Mouse (Mus musculus): ENCODE data around the gene Lhfpl5. TPM values are rescaled to one million over a fixed set of nuclear protein-coding genes. Genes with fewer than 3 reads are reported as not detected.

Gene Lhfpl5
- total and polyA plus RNA-seq, 3 experiments: not detected

DNA sequence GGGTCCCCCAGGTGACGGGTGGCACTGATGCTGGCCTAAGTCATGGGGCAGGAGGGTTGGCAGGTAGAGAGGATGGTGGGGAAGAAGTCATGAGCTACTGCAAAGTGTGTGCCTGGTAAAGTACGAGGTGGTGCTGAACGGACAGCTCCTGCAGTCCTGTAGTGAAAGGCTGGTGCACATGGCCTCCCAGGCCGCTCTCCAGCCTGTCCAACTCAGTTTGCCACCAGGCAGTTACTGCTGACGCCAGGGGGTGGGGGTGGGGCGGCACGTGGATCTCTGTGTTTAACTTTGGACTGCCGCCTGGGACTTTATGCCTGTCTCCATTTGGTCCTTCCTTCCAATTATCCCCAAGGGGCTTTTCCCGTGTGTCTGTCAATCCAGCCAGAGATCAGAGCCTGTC, 5.0 kb downstream of the Lhfpl5 start:
- peaks cover 4% of the 10 kb centered on the region; the same call in 1 of the 2 replicates for H3K4me1 ChIP-seq (ENCODE audit: insufficient read depth, low read depth, low read length)
- TF ChIP-seq TAL1 (conservative IDR thresholded peaks at IDR 0.05; ENCODE audit: low read depth, low read length): no peak
- no peak for TF ChIP-seq CTCF (IDR thresholded peaks at IDR 0.05; ENCODE audit: low read depth, low read length)
- ATAC-seq (ENCODE audit: extremely low read depth, insufficient number of reproducible peaks, low FRiP score, poor library complexity, severe bottlenecking): no peak; the same call in 1 of the 2 replicates

DNA sequence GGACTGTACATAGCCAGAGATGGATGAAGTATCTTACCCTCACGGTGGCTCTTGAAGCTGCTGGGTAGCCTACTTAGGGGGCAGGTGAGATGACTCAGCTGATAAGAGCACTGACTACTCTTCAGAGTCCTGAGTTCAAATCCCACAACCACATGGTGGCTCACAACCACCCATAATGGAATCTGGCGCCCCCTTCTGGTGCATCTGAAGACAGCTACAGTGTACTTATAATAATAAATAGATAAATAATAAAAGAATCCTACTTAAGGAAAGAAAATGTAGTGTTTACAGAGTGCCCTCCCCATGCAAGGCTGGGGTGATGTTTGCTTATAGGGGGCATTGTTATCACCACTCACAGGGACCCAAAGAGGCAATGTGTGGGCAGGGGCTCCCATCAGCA, 5.6 kb downstream of the Lhfpl5 start:
- Histone ChIP-seq H3K4me3 (ENCODE audit: low read depth, low read length) (no peak overlapping the region), H3K27me3 (ENCODE audit: insufficient read depth, low read length) (peaks cover 3% of the 10 kb centered on the region; the same call in 1 of the 2 replicates), H3K4me1 (ENCODE audit: insufficient read depth, low read depth, low read length) (no peaks in the 10 kb centered on the region), H3K9me3 (replicated peaks) (no peaks in the 10 kb centered on the region), H3K36me3 (replicated peaks) (peaks cover 9% of the 10 kb centered on the region)
- TF ChIP-seq GATA1 (IDR thresholded peaks at IDR 0.05; ENCODE audit: borderline replicate concordance, low read length) (no peak), POLR2AphosphoS5 (IDR thresholded peaks at IDR 0.05; ENCODE audit: insufficient replicate concordance, low read depth, low read length) (no peak), GATA2 (IDR thresholded peaks at IDR 0.05; ENCODE audit: borderline replicate concordance, low read depth, low read length) (no peak), TAL1 (conservative IDR thresholded peaks at IDR 0.05; ENCODE audit: low read depth, low read length) (no peak), CTCF (IDR thresholded peaks at IDR 0.05; ENCODE audit: low read depth, low read length) (no peak)
- ATAC-seq (ENCODE audit: extremely low read depth, insufficient number of reproducible peaks, low FRiP score, poor library complexity, severe bottlenecking) (no peak), DNase-seq (ENCODE audit: low spot score) (no peak)

More for the DNA sequence above, 5.0 kb downstream of the Lhfpl5 start:
- Histone ChIP-seq H3K36me3 (replicated peaks) (peaks cover 3% of the 10 kb centered on the region), H3K27me3 (ENCODE audit: insufficient read depth, low read length) (peaks cover 9% of the 10 kb centered on the region; the same call in 1 of the 2 replicates), H3K4me3 (ENCODE audit: low read depth, low read length) (no peak overlapping the region), H3K9me3 (replicated peaks) (no peaks in the 10 kb centered on the region)
- DNase-seq (ENCODE audit: low spot score): peak; percentile 69

DNA sequence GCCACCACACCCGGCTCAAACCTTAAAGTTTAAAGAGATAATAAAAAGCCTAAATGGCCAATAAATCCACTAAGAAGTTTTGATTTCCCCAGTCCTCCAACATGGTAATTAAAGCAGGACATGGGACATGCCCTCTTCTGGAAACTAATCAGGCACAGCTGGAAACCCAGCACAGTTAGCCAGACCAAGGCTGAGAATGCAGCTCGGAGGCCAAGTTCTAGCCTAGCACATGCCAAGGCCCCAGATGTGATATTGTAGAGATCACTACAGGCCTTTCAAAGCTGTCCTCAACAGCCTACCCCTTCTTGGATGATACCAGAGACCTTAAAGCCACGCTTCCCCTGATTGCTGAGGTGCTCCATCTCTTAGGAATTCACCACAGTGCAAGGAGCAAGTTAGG, 11.1 kb downstream of the Lhfpl5 start:
- ATAC-seq (ENCODE audit: extremely low read depth, insufficient number of reproducible peaks, low FRiP score, poor library complexity, severe bottlenecking): no peak
- peaks cover 58% of the 10 kb centered on the region for H3K36me3 ChIP-seq (replicated peaks)
- no peak for TF ChIP-seq TAL1 (conservative IDR thresholded peaks at IDR 0.05; ENCODE audit: low read depth, low read length)
- no peak for TF ChIP-seq GATA2 (IDR thresholded peaks at IDR 0.05; ENCODE audit: borderline replicate concordance, low read depth, low read length)
- no peak overlapping the region for H3K4me3 ChIP-seq (ENCODE audit: low read depth, low read length)
- no peaks in the 10 kb centered on the region for H3K27me3 ChIP-seq (ENCODE audit: insufficient read depth, low read length)
- peaks cover 3% of the 10 kb centered on the region; the same call in 1 of the 2 replicates for H3K4me1 ChIP-seq (ENCODE audit: insufficient read depth, low read depth, low read length)
- DNase-seq (ENCODE audit: low spot score): no peak
- no peaks in the 10 kb centered on the region for H3K9me3 ChIP-seq (replicated peaks)

DNA sequence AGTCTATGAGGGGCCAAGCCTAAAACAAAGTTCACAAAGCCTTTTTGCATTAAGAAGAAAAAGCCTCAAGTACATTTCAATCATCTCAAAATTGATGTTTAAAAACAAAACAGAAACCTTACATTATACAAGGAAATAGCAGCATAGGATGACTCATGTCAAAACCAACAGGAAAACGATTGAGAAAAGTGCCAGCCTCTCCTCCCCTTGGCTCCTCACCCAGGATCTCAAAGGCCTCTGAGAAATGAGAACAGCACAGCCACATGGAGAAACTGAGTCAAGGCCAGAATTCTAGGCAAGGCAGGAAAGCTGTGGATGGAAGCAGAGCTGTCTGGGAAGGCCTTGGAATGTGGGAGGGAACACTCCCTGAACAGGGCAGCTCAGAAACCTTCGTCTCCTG, 13.2 kb downstream of the Lhfpl5 start:
- TF ChIP-seq GATA2 (IDR thresholded peaks at IDR 0.05; ENCODE audit: borderline replicate concordance, low read depth, low read length): no peak
- no peak for TF ChIP-seq GATA1 (IDR thresholded peaks at IDR 0.05; ENCODE audit: borderline replicate concordance, low read length)
- no peak for TF ChIP-seq TAL1 (conservative IDR thresholded peaks at IDR 0.05; ENCODE audit: low read depth, low read length)
- TF ChIP-seq CTCF (IDR thresholded peaks at IDR 0.05; ENCODE audit: low read depth, low read length): no peak
- TF ChIP-seq POLR2AphosphoS5 (IDR thresholded peaks at IDR 0.05; ENCODE audit: insufficient replicate concordance, low read depth, low read length): no peak

DNA sequence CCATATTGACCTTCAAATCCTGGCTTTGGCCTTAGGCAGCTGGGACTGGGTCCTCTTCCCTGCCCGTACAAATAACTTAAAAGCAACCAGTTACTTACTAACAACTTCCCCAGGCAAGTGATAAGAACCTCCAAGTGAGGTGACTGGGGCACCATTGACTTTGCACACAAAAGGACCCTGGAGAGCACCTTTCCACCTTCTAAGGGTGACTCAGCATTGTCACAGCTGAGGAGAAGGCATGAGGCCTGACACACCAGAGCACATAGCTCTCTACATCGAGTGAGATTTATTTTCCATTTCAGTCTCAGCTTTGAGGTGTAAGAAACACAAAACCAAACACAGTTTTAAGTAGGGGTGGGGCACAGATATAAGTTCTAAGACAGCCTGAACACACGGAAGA, 15.2 kb downstream of the Lhfpl5 start:
- peaks cover 92% of the 10 kb centered on the region for H3K36me3 ChIP-seq (replicated peaks)
- ATAC-seq (ENCODE audit: extremely low read depth, insufficient number of reproducible peaks, low FRiP score, poor library complexity, severe bottlenecking): no peak

More for the DNA sequence above, 13.2 kb downstream of the Lhfpl5 start:
- no peaks in the 10 kb centered on the region for H3K27me3 ChIP-seq (ENCODE audit: insufficient read depth, low read length)
- peaks cover 10% of the 10 kb centered on the region for H3K4me1 ChIP-seq (ENCODE audit: insufficient read depth, low read depth, low read length)
- H3K9me3 ChIP-seq (replicated peaks): no peaks in the 10 kb centered on the region
- no peak for ATAC-seq (ENCODE audit: extremely low read depth, insufficient number of reproducible peaks, low FRiP score, poor library complexity, severe bottlenecking)
- no peak overlapping the region for H3K4me3 ChIP-seq (ENCODE audit: low read depth, low read length)
- no peak for DNase-seq (ENCODE audit: low spot score)
- H3K36me3 ChIP-seq (replicated peaks): peaks cover 79% of the 10 kb centered on the region

DNA sequence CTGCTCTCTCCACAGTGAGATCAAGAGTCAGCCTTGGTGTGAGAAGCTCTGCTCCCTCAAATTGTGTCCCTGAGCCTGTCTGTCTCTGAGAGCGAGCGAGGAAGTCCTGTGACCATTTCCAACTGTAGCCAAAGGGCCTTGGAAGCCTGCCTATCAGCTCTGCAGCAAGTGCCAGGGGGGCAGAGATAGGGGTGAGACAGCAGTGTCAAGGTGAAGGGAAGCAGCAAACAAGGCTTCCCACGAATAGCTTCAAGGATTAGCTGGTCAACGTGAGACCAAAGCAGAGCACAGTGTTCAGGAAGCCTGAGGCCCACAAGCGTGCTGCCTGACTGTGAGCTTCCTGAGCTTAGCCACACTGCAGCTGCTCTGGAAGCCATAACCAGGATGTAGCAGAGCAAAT, 16.0 kb downstream of the Lhfpl5 start:
- no peak for ATAC-seq (ENCODE audit: extremely low read depth, insufficient number of reproducible peaks, low FRiP score, poor library complexity, severe bottlenecking)
- no peak for DNase-seq (ENCODE audit: low spot score)
- Histone ChIP-seq H3K4me1 (ENCODE audit: insufficient read depth, low read depth, low read length) (peaks cover 20% of the 10 kb centered on the region), H3K36me3 (replicated peaks) (peaks cover 94% of the 10 kb centered on the region), H3K27me3 (ENCODE audit: insufficient read depth, low read length) (no peaks in the 10 kb centered on the region), H3K9me3 (replicated peaks) (no peaks in the 10 kb centered on the region), H3K4me3 (ENCODE audit: low read depth, low read length) (no peak overlapping the region)
- TF ChIP-seq GATA1 (IDR thresholded peaks at IDR 0.05; ENCODE audit: borderline replicate concordance, low read length): no peak
- TF ChIP-seq GATA2 (IDR thresholded peaks at IDR 0.05; ENCODE audit: borderline replicate concordance, low read depth, low read length): no peak
- no peak for TF ChIP-seq POLR2AphosphoS5 (IDR thresholded peaks at IDR 0.05; ENCODE audit: insufficient replicate concordance, low read depth, low read length)

More for the DNA sequence above, 15.2 kb downstream of the Lhfpl5 start:
- TF ChIP-seq GATA1 (IDR thresholded peaks at IDR 0.05; ENCODE audit: borderline replicate concordance, low read length) (no peak), TAL1 (conservative IDR thresholded peaks at IDR 0.05; ENCODE audit: low read depth, low read length) (no peak), POLR2AphosphoS5 (IDR thresholded peaks at IDR 0.05; ENCODE audit: insufficient replicate concordance, low read depth, low read length) (no peak), CTCF (IDR thresholded peaks at IDR 0.05; ENCODE audit: low read depth, low read length) (no peak), GATA2 (IDR thresholded peaks at IDR 0.05; ENCODE audit: borderline replicate concordance, low read depth, low read length) (no peak)
- DNase-seq (ENCODE audit: low spot score): no peak
- H3K4me3 ChIP-seq (ENCODE audit: low read depth, low read length): no peak overlapping the region
- no peaks in the 10 kb centered on the region for H3K27me3 ChIP-seq (ENCODE audit: insufficient read depth, low read length)
- H3K4me1 ChIP-seq (ENCODE audit: insufficient read depth, low read depth, low read length): peaks cover 20% of the 10 kb centered on the region
- no peaks in the 10 kb centered on the region for H3K9me3 ChIP-seq (replicated peaks)

DNA sequence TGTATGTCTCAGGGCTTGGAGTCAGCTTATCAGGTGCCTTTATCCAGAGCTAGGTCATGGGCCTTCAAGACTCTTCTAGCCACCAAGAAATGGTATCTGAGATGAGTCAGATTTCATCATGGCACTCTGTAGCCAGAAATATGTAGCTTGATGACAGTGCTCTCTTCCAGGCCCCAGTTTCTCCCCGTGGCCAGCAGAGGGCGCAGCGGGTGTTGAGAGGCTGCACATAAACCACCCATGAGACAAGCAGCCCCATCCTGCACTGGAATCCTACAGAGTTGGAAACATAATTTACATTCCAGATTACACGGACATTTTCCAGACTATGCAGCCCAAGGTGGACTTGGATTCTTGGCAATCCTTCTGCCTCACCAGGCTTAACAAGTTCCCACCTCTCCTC, 17.6 kb downstream of the Lhfpl5 start:
- peaks cover 96% of the 10 kb centered on the region for H3K36me3 ChIP-seq (replicated peaks)
- ATAC-seq (ENCODE audit: extremely low read depth, insufficient number of reproducible peaks, low FRiP score, poor library complexity, severe bottlenecking): no peak
- peaks cover 20% of the 10 kb centered on the region for H3K4me1 ChIP-seq (ENCODE audit: insufficient read depth, low read depth, low read length)
- DNase-seq (ENCODE audit: low spot score): peak; percentile 43
- peak; percentile 96 for TF ChIP-seq CTCF (IDR thresholded peaks at IDR 0.05; ENCODE audit: low read depth, low read length)
- TF ChIP-seq POLR2AphosphoS5 (IDR thresholded peaks at IDR 0.05; ENCODE audit: insufficient replicate concordance, low read depth, low read length): no peak
- no peaks in the 10 kb centered on the region for H3K9me3 ChIP-seq (replicated peaks)
- no peak overlapping the region for H3K4me3 ChIP-seq (ENCODE audit: low read depth, low read length)
- no peaks in the 10 kb centered on the region for H3K27me3 ChIP-seq (ENCODE audit: insufficient read depth, low read length)

All from G1E (cell line).